Mouse (Mus musculus): Measurements from ENCODE around the gene Smg5. TPM values are rescaled to one million over a fixed set of nuclear protein-coding genes. Genes with fewer than 3 reads are reported as not detected.
"Not testable (repeated sequence)": the region's sequence is repeated elsewhere in the genome, so short reads cannot be mapped to it uniquely, and the experiment has no call there.

Gene Smg5
- polyA plus RNA-seq, 1 experiment from 2014 or later = 84.8 TPM

- 7% methylated on average over 22 of the region's 22 CpGs for WGBS
- H3K4me1 ChIP-seq = peaks cover 10% of the 10 kb centered on the region
- H3K27me3 ChIP-seq (replicated peaks; ENCODE audit: low read depth, poor library complexity, severe bottlenecking); H3K36me3 ChIP-seq (replicated peaks); H3K9me3 ChIP-seq: not testable (repeated sequence)
- H3K27ac ChIP-seq (replicated peaks) = peak overlapping the region; percentile 75
- peak; percentile 68 for DNase-seq (ENCODE audit: low spot score)
- peak overlapping the region; percentile 46 for H3K4me3 ChIP-seq
Measured at GRCm38 (mm10) chr3:88381389-88382315, 45.6 kb downstream of the Smg5 start.

- H3K4me1 ChIP-seq; H3K27me3 ChIP-seq (replicated peaks; ENCODE audit: low read depth, poor library complexity, severe bottlenecking); H3K27ac ChIP-seq (replicated peaks); H3K9me3 ChIP-seq; DNase-seq (ENCODE audit: low spot score); H3K36me3 ChIP-seq (replicated peaks): not testable (repeated sequence)
- WGBS = 46% methylated on average over 3 of the region's 7 CpGs
- H3K4me3 ChIP-seq = peak overlapping the region; percentile 46; the same call in 1 of the 2 replicates
Measured at GRCm38 (mm10) chr3:88382383-88382782, 46.3 kb downstream of the Smg5 start.

GRCm38 (mm10) chr3:88384364-88384763, 48.3 kb downstream of the Smg5 start, which contains the start of gene Bglap:
Gene Bglap, minus strand, starts transcription at chr3:88384464.
- Histone ChIP-seq H3K27me3 (replicated peaks; ENCODE audit: low read depth, poor library complexity, severe bottlenecking) (no peaks in the 10 kb centered on the region), H3K9me3 (no peaks in the 10 kb centered on the region), H3K4me3 (no peak within 1 kb of the TSS), H3K27ac (replicated peaks) (no peak within 1 kb of the TSS), H3K36me3 (replicated peaks) (peaks cover 6% of the 10 kb centered on the region; the same call in 1 of the 2 replicates), H3K4me1 (peaks cover 9% of the 10 kb centered on the region)
- DNase-seq (ENCODE audit: low spot score) = no peak
- 79% methylated on average over 5 of the region's 5 CpGs for WGBS

GRCm38 (mm10) chr3:88393776-88394375, 57.8 kb downstream of the Smg5 start:
- DNase-seq (ENCODE audit: low spot score) = no peak
- 90% methylated on average over 9 of the region's 9 CpGs for WGBS
- H3K9me3 ChIP-seq = no peaks in the 10 kb centered on the region
- no peak overlapping the region for H3K27ac ChIP-seq (replicated peaks)
- H3K4me1 ChIP-seq = no peaks in the 10 kb centered on the region
- H3K27me3 ChIP-seq (replicated peaks; ENCODE audit: low read depth, poor library complexity, severe bottlenecking) = no peaks in the 10 kb centered on the region
- H3K36me3 ChIP-seq (replicated peaks) = peaks cover 92% of the 10 kb centered on the region
- H3K4me3 ChIP-seq = no peak overlapping the region

- no peak for DNase-seq (ENCODE audit: low spot score)
Measured at GRCm38 (mm10) chr3:88395288-88395687, 59.2 kb downstream of the Smg5 start.

GRCm38 (mm10) chr3:88395742-88396141, 59.7 kb downstream of the Smg5 start:
- H3K27me3 ChIP-seq (replicated peaks; ENCODE audit: low read depth, poor library complexity, severe bottlenecking) = no peaks in the 10 kb centered on the region
- 90% methylated on average over 8 of the region's 8 CpGs for WGBS
- H3K27ac ChIP-seq (replicated peaks) = no peak overlapping the region
- H3K9me3 ChIP-seq = no peaks in the 10 kb centered on the region
- no peak for DNase-seq (ENCODE audit: low spot score)
- H3K4me1 ChIP-seq = no peaks in the 10 kb centered on the region
- no peak overlapping the region for H3K4me3 ChIP-seq
- H3K36me3 ChIP-seq (replicated peaks) = peaks cover 93% of the 10 kb centered on the region

More at GRCm38 (mm10) chr3:88395288-88395687, 59.2 kb downstream of the Smg5 start:
- no peaks in the 10 kb centered on the region for H3K4me1 ChIP-seq
- H3K36me3 ChIP-seq (replicated peaks) = peaks cover 93% of the 10 kb centered on the region
- WGBS = 96% methylated on average over 6 of the region's 6 CpGs
- no peak overlapping the region for H3K4me3 ChIP-seq
- H3K27me3 ChIP-seq (replicated peaks; ENCODE audit: low read depth, poor library complexity, severe bottlenecking) = no peaks in the 10 kb centered on the region
- H3K27ac ChIP-seq (replicated peaks) = no peak overlapping the region
- H3K9me3 ChIP-seq = no peaks in the 10 kb centered on the region

GRCm38 (mm10) chr3:88398666-88399065, 62.6 kb downstream of the Smg5 start:
- H3K4me1 ChIP-seq = no peaks in the 10 kb centered on the region
- H3K9me3 ChIP-seq = no peaks in the 10 kb centered on the region
- WGBS = 76% methylated on average over 2 of the region's 2 CpGs
- H3K36me3 ChIP-seq (replicated peaks) = peaks cover 98% of the 10 kb centered on the region
- no peak for DNase-seq (ENCODE audit: low spot score)
- H3K27ac ChIP-seq (replicated peaks) = no peak overlapping the region
- no peak overlapping the region for H3K4me3 ChIP-seq
- no peaks in the 10 kb centered on the region for H3K27me3 ChIP-seq (replicated peaks; ENCODE audit: low read depth, poor library complexity, severe bottlenecking)

- Histone ChIP-seq H3K36me3 (replicated peaks) (peaks cover 69% of the 10 kb centered on the region), H3K4me1 (peaks cover 24% of the 10 kb centered on the region), H3K4me3 (no peak overlapping the region), H3K27ac (replicated peaks) (no peak overlapping the region), H3K27me3 (replicated peaks; ENCODE audit: low read depth, poor library complexity, severe bottlenecking) (no peaks in the 10 kb centered on the region), H3K9me3 (no peaks in the 10 kb centered on the region)
- no peak for DNase-seq (ENCODE audit: low spot score)
- WGBS = 94% methylated on average over 10 of the region's 10 CpGs
Measured at GRCm38 (mm10) chr3:88403522-88404230, 67.6 kb downstream of the Smg5 start.

- no peaks in the 10 kb centered on the region for H3K27me3 ChIP-seq (replicated peaks; ENCODE audit: low read depth, poor library complexity, severe bottlenecking)
- peaks cover 40% of the 10 kb centered on the region for H3K4me1 ChIP-seq
- peak; percentile 66 for DNase-seq (ENCODE audit: low spot score)
- H3K4me3 ChIP-seq = peak overlapping the region; percentile 14; the same call in 1 of the 2 replicates
- H3K9me3 ChIP-seq = no peaks in the 10 kb centered on the region
- 6% methylated on average over 2 of the region's 2 CpGs for WGBS
- H3K36me3 ChIP-seq (replicated peaks) = peaks cover 47% of the 10 kb centered on the region
- no peak overlapping the region for H3K27ac ChIP-seq (replicated peaks)
Measured at GRCm38 (mm10) chr3:88407090-88407489, 71.0 kb downstream of the Smg5 start.

- Histone ChIP-seq H3K27ac (replicated peaks) (no peak overlapping the region), H3K4me3 (0 out of 2 replicates have a peak overlapping the region, but pooled peaks have one; percentile 79), H3K27me3 (replicated peaks; ENCODE audit: low read depth, poor library complexity, severe bottlenecking) (no peaks in the 10 kb centered on the region), H3K9me3 (no peaks in the 10 kb centered on the region), H3K4me1 (peaks cover 40% of the 10 kb centered on the region), H3K36me3 (replicated peaks) (peaks cover 47% of the 10 kb centered on the region)
- WGBS = 61% methylated on average over 7 of the region's 7 CpGs
- no peak for DNase-seq (ENCODE audit: low spot score)
Measured at GRCm38 (mm10) chr3:88407529-88407928, 71.5 kb downstream of the Smg5 start.

- no peaks in the 10 kb centered on the region for H3K9me3 ChIP-seq
- WGBS = 71% methylated on average over 5 of the region's 5 CpGs
- H3K36me3 ChIP-seq (replicated peaks) = peaks cover 46% of the 10 kb centered on the region
Measured at GRCm38 (mm10) chr3:88408953-88409352, 72.9 kb downstream of the Smg5 start.

More at GRCm38 (mm10) chr3:88408953-88409352, 72.9 kb downstream of the Smg5 start:
- peak overlapping the region; percentile 79 for H3K4me3 ChIP-seq
- H3K27me3 ChIP-seq (replicated peaks; ENCODE audit: low read depth, poor library complexity, severe bottlenecking) = no peaks in the 10 kb centered on the region
- peaks cover 40% of the 10 kb centered on the region for H3K4me1 ChIP-seq
- no peak for DNase-seq (ENCODE audit: low spot score)
- peak overlapping the region; percentile 93 for H3K27ac ChIP-seq (replicated peaks)

Data from embryonic facial prominence, embryonic 10.5 days (tissue).